Mouse (Mus musculus): ENCODE data around the gene Qrfp. TPM values are rescaled to one million over a fixed set of nuclear protein-coding genes. Genes with fewer than 3 reads are reported as not detected.

The Qrfp gene
- polyA plus RNA-seq, 1 experiment from 2014 or later = not detected

DNA sequence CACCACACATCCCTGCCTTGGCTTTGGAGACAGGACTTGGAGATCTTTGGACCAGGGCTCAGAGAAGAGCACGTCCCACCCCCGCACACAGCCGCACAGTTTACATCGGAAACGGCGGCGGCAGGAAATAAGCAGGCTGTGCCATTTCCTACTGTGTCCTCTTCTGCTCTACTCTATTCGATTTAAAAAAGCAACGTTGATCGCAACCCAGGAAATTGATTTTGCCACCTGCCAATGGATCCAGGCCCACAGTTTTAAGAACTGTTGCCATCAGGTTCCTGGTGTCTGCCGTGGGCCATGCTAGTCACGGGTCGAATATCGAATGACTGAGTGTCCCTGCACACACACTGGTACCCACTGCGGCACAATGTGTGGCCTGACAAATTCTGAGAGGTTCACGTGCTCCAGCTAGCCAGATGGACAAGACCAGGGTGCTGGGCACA, 15.1 kb upstream of the Qrfp start:
- no peak overlapping the region for H3K27ac ChIP-seq (ENCODE audit: low read depth)
- ATAC-seq (replicated peaks; ENCODE audit: low FRiP score, low TSS enrichment, low read depth) = no peak
- peaks cover 5% of the 10 kb centered on the region; the same call in 1 of the 2 replicates for H3K4me1 ChIP-seq (replicated peaks; ENCODE audit: control insufficient read depth, insufficient read depth, low read length)
- no peak overlapping the region for H3K4me3 ChIP-seq (ENCODE audit: low read depth, low read length)
- no peak overlapping the region for H3K9ac ChIP-seq (ENCODE audit: low read length)
- H3K9me3 ChIP-seq (ENCODE audit: control insufficient read depth, low read length) = no peaks in the 10 kb centered on the region
- 74% methylated on average over 16 of the region's 16 CpGs for WGBS
- H3K36me3 ChIP-seq (ENCODE audit: control insufficient read depth, insufficient read depth, low read length) = no peaks in the 10 kb centered on the region
- 0 out of 2 replicates have a peak, but pooled peaks cover 3% of the 10 kb centered on the region for H3K27me3 ChIP-seq (replicated peaks; ENCODE audit: control insufficient read depth, insufficient read depth, low read length)
- no peak for DNase-seq (ENCODE audit: low spot score)
- no peak overlapping the region for H3K4me2 ChIP-seq (ENCODE audit: low read length)

DNA sequence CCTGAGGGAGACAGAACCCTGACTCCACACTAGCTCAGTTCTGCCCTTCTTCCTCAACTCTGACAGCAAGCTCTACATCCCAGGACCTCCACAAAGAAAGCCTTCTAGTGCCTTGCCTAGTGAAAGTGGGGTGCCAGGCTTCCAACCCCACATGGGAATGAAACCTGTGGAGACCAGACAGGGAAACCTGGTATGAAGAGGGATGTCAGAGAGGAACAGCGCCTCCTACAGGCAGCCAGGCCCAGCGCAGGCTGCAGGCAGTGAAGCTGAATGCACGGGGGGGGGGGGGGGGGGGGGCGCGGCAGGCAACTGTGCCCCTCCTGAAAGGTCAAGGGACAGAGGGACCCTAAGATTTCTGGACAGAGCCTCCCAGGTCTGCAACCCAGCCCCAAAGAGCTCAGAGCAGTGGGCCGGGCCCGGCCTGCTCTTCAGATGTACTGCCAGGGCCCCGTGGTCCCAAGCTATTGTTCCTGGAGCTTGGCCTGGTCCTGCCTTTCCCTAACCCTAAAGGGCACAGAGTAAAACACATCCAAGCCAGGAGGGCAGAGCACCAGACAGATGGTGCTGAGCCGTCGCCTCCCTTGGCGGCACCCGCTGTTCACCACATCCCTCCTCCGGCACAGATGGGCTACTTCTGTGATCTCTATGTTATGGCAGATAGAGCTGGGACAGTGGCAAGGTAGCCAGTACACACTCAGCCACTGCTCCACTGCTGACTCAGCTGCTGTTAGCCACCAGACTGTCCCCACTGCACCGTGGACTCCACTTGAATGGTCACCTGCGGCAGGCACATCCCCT, 13.8 kb upstream of the Qrfp start:
- DNase-seq (ENCODE audit: low spot score) = no peak

GRCm38 (mm10) chr2:31822524-31823371, 12.4 kb upstream of the Qrfp start:
- 13% methylated on average over 39 of the region's 39 CpGs for WGBS
- no peak overlapping the region for H3K9ac ChIP-seq (ENCODE audit: low read length)
- DNase-seq (ENCODE audit: low spot score) = peak; percentile 61

More for the DNA sequence above, 13.8 kb upstream of the Qrfp start:
- Histone ChIP-seq H3K27ac (ENCODE audit: low read depth) (no peak overlapping the region), H3K27me3 (replicated peaks; ENCODE audit: control insufficient read depth, insufficient read depth, low read length) (0 out of 2 replicates have a peak, but pooled peaks cover 3% of the 10 kb centered on the region), H3K4me3 (ENCODE audit: low read depth, low read length) (no peak overlapping the region), H3K9me3 (ENCODE audit: control insufficient read depth, low read length) (no peaks in the 10 kb centered on the region), H3K9ac (ENCODE audit: low read length) (no peak overlapping the region), H3K4me1 (replicated peaks; ENCODE audit: control insufficient read depth, insufficient read depth, low read length) (peaks cover 5% of the 10 kb centered on the region; the same call in 1 of the 2 replicates), H3K4me2 (ENCODE audit: low read length) (no peak overlapping the region), H3K36me3 (ENCODE audit: control insufficient read depth, insufficient read depth, low read length) (no peaks in the 10 kb centered on the region)
- no peak for ATAC-seq (replicated peaks; ENCODE audit: low FRiP score, low TSS enrichment, low read depth)
- WGBS = 82% methylated on average over 12 of the region's 15 CpGs

GRCm38 (mm10) chr2:31815367-31815766, 5.0 kb upstream of the Qrfp start:
- H3K4me3 ChIP-seq (ENCODE audit: low read depth, low read length) = no peak overlapping the region
- no peak overlapping the region for H3K9ac ChIP-seq (ENCODE audit: low read length)
- H3K27me3 ChIP-seq (replicated peaks; ENCODE audit: control insufficient read depth, insufficient read depth, low read length) = no peaks in the 10 kb centered on the region
- no peak overlapping the region for H3K27ac ChIP-seq (ENCODE audit: low read depth)
- H3K9me3 ChIP-seq (ENCODE audit: control insufficient read depth, low read length) = no peaks in the 10 kb centered on the region
- ATAC-seq (replicated peaks; ENCODE audit: low FRiP score, low TSS enrichment, low read depth) = no peak; the same call in 1 of the 2 replicates
- 25% methylated on average over 5 of the region's 5 CpGs for WGBS
- no peaks in the 10 kb centered on the region for H3K4me1 ChIP-seq (replicated peaks; ENCODE audit: control insufficient read depth, insufficient read depth, low read length)
- H3K36me3 ChIP-seq (ENCODE audit: control insufficient read depth, insufficient read depth, low read length) = no peaks in the 10 kb centered on the region
- DNase-seq (ENCODE audit: low spot score) = peak; percentile 70
- H3K4me2 ChIP-seq (ENCODE audit: low read length) = no peak overlapping the region

More at GRCm38 (mm10) chr2:31822524-31823371, 12.4 kb upstream of the Qrfp start:
- Histone ChIP-seq H3K27ac (ENCODE audit: low read depth) (no peak overlapping the region), H3K36me3 (ENCODE audit: control insufficient read depth, insufficient read depth, low read length) (no peaks in the 10 kb centered on the region), H3K4me1 (replicated peaks; ENCODE audit: control insufficient read depth, insufficient read depth, low read length) (no peaks in the 10 kb centered on the region; the same call in 1 of the 2 replicates), H3K4me3 (ENCODE audit: low read depth, low read length) (0 out of 2 replicates have a peak overlapping the region, but pooled peaks have one; percentile 12), H3K9me3 (ENCODE audit: control insufficient read depth, low read length) (no peaks in the 10 kb centered on the region), H3K4me2 (ENCODE audit: low read length) (peak overlapping the region; percentile 42), H3K27me3 (replicated peaks; ENCODE audit: control insufficient read depth, insufficient read depth, low read length) (0 out of 2 replicates have a peak, but pooled peaks cover 3% of the 10 kb centered on the region)
- ATAC-seq (replicated peaks; ENCODE audit: low FRiP score, low TSS enrichment, low read depth) = 0 out of 2 replicates have a peak, but pooled peaks have one; percentile 16

- Histone ChIP-seq H3K27me3 (replicated peaks; ENCODE audit: control insufficient read depth, insufficient read depth, low read length) (no peaks in the 10 kb centered on the region), H3K4me1 (replicated peaks; ENCODE audit: control insufficient read depth, insufficient read depth, low read length) (no peaks in the 10 kb centered on the region), H3K9ac (ENCODE audit: low read length) (no peak overlapping the region), H3K27ac (ENCODE audit: low read depth) (no peak overlapping the region), H3K36me3 (ENCODE audit: control insufficient read depth, insufficient read depth, low read length) (no peaks in the 10 kb centered on the region), H3K4me3 (ENCODE audit: low read depth, low read length) (no peak overlapping the region), H3K4me2 (ENCODE audit: low read length) (no peak overlapping the region), H3K9me3 (ENCODE audit: control insufficient read depth, low read length) (no peaks in the 10 kb centered on the region)
- 71% methylated on average over 7 of the region's 7 CpGs for WGBS
- no peak for DNase-seq (ENCODE audit: low spot score)
- no peak for ATAC-seq (replicated peaks; ENCODE audit: low FRiP score, low TSS enrichment, low read depth)
These were observed 4.3 kb upstream of the Qrfp start for GRCm38 (mm10) chr2:31814699-31815098.

- ATAC-seq (replicated peaks; ENCODE audit: low FRiP score, low TSS enrichment, low read depth) (no peak), DNase-seq (ENCODE audit: low spot score) (no peak)
- no peak overlapping the region for H3K4me2 ChIP-seq (ENCODE audit: low read length)
- 0 out of 2 replicates have a peak, but pooled peaks cover 2% of the 10 kb centered on the region for H3K4me1 ChIP-seq (replicated peaks; ENCODE audit: control insufficient read depth, insufficient read depth, low read length)
- no peak overlapping the region for H3K4me3 ChIP-seq (ENCODE audit: low read depth, low read length)
- H3K27ac ChIP-seq (ENCODE audit: low read depth) = no peak overlapping the region
- WGBS = 86% methylated on average over 4 of the region's 4 CpGs
- no peak overlapping the region for H3K9ac ChIP-seq (ENCODE audit: low read length)
- no peaks in the 10 kb centered on the region for H3K9me3 ChIP-seq (ENCODE audit: control insufficient read depth, low read length)
- H3K27me3 ChIP-seq (replicated peaks; ENCODE audit: control insufficient read depth, insufficient read depth, low read length) = no peaks in the 10 kb centered on the region
- H3K36me3 ChIP-seq (ENCODE audit: control insufficient read depth, insufficient read depth, low read length) = no peaks in the 10 kb centered on the region
These were observed 3.3 kb upstream of the Qrfp start for GRCm38 (mm10) chr2:31813641-31814040.

GRCm38 (mm10) chr2:31811086-31811958, 942 bp upstream of the Qrfp start:
- WGBS = 76% methylated on average over 14 of the region's 14 CpGs
- H3K4me3 ChIP-seq (ENCODE audit: low read depth, low read length) = no peak overlapping the region

GRCm38 (mm10) chr2:31809358-31809740, 1.0 kb downstream of the Qrfp start:
- Histone ChIP-seq H3K4me1 (replicated peaks; ENCODE audit: control insufficient read depth, insufficient read depth, low read length) (0 out of 2 replicates have a peak, but pooled peaks cover 2% of the 10 kb centered on the region), H3K4me3 (ENCODE audit: low read depth, low read length) (no peak overlapping the region), H3K27ac (ENCODE audit: low read depth) (no peak overlapping the region), H3K9ac (ENCODE audit: low read length) (no peak overlapping the region), H3K9me3 (ENCODE audit: control insufficient read depth, low read length) (no peaks in the 10 kb centered on the region), H3K36me3 (ENCODE audit: control insufficient read depth, insufficient read depth, low read length) (peaks cover 11% of the 10 kb centered on the region), H3K27me3 (replicated peaks; ENCODE audit: control insufficient read depth, insufficient read depth, low read length) (no peaks in the 10 kb centered on the region), H3K4me2 (ENCODE audit: low read length) (no peak overlapping the region)
- 56% methylated on average over 2 of the region's 2 CpGs for WGBS
- no peak for ATAC-seq (replicated peaks; ENCODE audit: low FRiP score, low TSS enrichment, low read depth)
- DNase-seq (ENCODE audit: low spot score) = no peak

More at GRCm38 (mm10) chr2:31811086-31811958, 942 bp upstream of the Qrfp start:
- ATAC-seq (replicated peaks; ENCODE audit: low FRiP score, low TSS enrichment, low read depth) (no peak), DNase-seq (ENCODE audit: low spot score) (no peak)
- 0 out of 2 replicates have a peak, but pooled peaks cover 3% of the 10 kb centered on the region for H3K36me3 ChIP-seq (ENCODE audit: control insufficient read depth, insufficient read depth, low read length)
- no peaks in the 10 kb centered on the region for H3K9me3 ChIP-seq (ENCODE audit: control insufficient read depth, low read length)
- 0 out of 2 replicates have a peak, but pooled peaks cover 2% of the 10 kb centered on the region for H3K4me1 ChIP-seq (replicated peaks; ENCODE audit: control insufficient read depth, insufficient read depth, low read length)
- H3K27me3 ChIP-seq (replicated peaks; ENCODE audit: control insufficient read depth, insufficient read depth, low read length) = no peaks in the 10 kb centered on the region
- H3K9ac ChIP-seq (ENCODE audit: low read length) = no peak overlapping the region
- H3K4me2 ChIP-seq (ENCODE audit: low read length) = no peak overlapping the region
- no peak overlapping the region for H3K27ac ChIP-seq (ENCODE audit: low read depth)
